Mouse (Mus musculus) CD4-positive naive resting alpha-beta T cell, adult 76 days (primary cell): ENCODE measurements around the gene Catsperz. TPM values are rescaled to one million over a fixed set of nuclear protein-coding genes. Genes with fewer than 3 reads are reported as not detected.

Source experiments
- total RNA-seq: library from RNA; stranded (reverse); gene quantifications from one replicate; pipeline ENCODE4 v1.2.4, GENCODE M21; 2023

Gene Catsperz
- total RNA-seq, result not detected

DNA sequence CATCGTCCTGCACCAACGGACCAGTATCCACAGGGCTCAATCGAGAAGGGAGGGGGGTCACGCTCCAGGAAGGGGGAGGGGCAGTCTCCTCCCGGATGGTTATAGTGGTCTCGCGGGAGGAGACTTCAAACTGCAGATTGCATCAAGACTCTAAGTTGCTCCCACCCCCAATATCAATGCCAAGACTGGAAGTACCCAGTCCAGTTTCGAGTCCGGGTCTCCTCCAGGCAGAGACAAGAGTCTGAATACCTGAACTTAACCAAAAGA lies at the start of gene Catsperz:
Catsperz (minus strand) TSS at position 74 of the 267 bp plus-strand sequence.

DNA sequence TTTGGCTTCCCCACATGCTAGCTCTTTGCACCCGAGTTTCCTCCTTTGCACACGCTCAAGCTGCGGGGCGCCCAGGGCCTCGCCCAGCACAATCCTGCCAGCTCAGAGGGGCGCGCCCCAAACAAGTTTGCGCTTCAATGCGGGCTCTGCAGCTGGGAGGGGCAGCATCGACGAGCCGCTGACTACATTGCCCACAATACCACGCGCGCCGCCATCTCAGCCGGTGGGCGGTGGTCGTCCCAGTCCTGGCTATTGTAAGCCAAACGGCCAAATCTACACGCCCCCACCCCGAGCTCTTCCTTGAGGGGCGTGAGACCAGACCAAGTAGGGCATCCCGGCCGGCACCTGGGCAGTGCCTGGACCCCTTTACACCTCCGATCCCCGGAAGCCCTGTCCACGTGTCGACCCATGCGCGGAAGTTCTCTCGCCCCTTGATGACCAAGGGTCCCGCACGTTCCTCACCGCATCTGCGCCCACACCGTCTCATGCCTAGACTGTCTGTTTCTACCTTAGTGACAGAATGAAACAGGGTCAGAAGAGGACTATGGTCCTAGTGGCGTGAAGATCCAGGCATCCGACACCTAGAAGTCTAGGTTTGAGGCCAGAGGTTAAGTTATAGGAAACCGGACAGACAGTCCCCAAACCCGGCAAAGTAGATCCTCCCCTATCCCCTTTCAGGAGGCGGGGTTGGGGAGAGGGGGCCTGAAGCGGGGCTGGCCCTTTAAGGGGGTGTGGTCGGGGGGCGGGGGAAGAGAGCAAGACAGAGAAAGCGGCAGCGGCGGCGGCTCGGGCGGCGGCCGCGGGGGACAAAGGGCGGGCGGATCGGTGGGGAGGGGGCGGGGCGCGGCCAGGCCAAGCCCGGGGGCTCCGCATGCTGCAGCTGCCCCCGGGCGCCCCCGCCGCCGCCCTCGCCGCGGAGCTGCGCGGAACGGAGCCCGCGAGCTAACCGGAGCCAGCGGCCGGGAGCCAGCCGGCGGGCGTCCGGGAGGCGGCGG lies 49.3 kb upstream of the Catsperz start, which contains the start of gene Ppp1r14b:
Ppp1r14b (plus strand) TSS at position 758 of the 995 bp plus-strand sequence.

DNA sequence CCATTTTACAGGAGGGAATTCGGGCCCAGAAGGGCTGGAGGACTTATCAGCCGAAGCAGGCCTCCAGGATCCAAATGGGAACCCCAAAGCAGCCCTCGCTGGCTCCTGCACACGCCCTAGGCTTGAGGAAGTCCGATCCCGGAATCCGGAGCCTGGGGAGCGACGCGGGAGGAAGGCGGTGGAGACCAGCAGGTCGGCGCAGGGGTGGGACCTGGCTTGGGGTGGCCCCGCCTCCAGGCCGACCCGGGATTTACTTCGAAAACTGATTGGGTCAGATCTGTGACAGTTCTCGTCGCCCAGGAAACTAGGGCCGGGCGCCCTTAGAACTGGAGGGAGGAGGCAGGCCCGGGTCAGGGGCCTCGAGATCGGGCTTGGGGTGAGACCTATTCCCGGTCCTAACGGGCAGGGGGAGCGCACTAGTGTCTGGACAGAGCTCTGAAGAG lies 17.1 kb upstream of the Catsperz start, which contains the start of gene Gpr137:
Gpr137 (minus strand) TSS at position 232 of the 443 bp plus-strand sequence.

DNA sequence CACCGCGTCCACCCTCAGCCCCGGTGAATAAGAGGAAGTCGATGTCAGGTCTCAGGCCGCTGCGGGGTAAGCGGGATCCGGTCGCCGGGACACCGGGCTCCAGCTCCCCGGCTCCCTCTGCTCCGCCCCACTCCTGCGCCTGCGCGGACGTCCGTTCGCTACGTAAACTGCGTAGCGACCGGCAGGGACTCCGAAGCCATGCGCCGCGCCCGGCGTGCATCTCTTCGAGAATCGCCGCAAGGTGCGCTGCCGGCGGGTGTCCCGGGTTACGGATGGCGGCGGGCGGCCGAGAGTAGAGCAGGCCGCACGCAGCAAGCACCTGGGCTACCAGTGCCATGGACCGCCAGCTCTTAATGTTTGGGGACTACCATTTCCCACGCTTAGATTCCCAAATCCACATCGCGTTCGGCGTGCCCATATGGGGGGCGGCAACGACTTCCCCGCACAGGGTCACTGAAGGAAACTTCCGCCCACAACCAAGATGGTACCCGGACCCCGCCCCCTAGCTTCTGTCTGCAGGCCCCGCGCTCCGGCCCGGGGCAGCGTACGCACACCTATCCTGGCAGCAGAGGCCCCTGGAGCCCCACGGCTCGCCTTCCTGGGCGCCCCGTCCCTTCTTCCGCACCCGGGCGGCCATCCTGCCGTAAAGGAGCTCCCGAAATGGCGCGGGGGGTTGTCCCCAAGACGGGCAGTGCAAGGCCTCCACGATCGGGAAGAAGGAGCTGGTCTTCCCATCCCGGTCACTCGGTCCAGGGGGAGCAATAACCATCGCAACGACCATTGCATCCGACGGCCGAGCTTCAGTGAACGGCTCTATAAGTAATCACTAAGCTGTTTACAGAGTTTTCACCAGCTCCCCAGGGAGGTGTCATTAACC lies 16.4 kb upstream of the Catsperz start, which contains the start of gene Bad:
Bad (plus strand) TSS at position 490 of the 877 bp plus-strand sequence.

DNA sequence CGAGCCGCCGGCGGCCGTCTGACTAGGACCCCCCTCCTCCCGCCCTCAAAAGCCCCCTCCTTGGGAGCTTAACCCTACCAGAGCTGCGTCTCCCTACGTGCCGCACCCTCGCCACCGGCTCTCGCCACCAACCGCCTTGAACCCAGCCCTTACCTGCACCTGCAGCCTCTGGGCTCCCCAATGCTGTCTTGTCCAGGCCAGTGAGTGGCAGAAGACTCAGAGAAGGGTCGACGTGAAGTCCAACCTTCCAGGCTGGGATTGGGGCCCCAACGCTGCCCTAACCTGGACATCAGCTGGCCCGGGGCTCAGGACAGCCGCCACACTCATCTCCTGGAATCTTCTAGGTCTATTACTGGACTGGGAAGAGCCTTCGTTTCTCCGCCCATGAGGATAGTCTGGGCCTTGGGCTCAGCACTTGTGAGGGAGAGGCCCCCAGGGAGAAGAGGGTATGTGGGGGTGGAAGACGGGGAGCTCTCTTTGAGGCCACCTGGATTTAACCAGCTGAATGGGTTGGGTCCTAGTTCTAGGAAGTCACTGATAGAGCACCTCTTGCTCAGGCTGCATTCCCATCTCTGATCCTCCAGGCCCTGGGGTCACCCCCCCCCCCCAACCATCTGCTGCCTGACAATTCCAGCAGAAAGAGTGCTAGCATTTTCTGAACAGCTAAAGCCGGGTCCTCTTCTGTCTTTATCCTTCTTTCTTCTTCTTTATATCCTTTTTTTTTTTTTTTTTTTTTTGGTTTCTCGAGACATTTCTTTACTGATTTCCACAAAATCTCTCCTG lies 9.2 kb upstream of the Catsperz start, which contains the start of gene Kcnk4:
Kcnk4 (minus strand) TSS at position 321 of the 783 bp plus-strand sequence.

DNA sequence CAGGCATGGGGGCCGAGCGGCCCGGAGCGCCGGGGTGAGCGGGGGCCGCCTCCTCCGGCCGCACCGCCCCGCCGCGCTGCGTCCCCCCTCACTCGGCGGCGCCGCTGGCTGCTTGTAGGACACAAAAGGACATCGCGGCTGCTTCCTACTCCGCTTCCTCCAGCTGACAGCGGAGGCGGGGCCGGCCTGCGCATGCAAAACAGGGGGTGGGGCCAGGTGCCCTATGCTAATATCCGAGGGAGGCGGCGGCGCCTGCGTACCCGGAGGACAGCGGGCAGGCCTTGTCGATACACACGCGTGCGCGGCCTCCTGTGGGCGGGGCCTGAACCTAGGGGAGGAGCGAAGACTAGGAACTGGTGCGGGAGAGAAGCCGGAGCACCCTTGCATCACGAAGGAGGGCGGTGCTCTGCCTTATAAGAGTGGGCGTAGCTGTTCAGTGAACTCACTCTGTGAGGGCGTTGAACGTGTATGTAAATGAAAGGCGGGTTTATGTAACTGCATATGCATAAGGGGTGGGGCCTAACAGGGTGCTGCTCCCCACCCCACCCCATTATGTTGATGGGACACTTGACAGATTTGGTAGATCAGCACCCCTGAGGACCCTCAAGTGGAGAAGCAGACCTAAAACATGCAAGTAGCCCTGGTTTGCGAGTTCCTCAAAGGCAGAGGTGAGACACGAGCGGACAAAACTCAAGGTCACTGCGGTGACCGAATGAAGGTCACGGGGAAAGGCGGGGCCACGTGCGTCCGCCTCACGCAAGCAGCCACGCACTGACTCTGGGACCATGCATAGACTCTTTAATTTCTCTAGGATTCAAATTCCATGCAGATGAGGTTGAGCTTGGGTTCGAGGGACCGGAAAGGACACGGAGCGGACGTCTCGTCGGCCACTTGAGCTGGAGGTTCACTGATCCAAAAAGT lies 3.3 kb downstream of the Catsperz start, which contains the start of gene Esrra:
Esrra (minus strand) TSS at position 167 of the 921 bp plus-strand sequence.

DNA sequence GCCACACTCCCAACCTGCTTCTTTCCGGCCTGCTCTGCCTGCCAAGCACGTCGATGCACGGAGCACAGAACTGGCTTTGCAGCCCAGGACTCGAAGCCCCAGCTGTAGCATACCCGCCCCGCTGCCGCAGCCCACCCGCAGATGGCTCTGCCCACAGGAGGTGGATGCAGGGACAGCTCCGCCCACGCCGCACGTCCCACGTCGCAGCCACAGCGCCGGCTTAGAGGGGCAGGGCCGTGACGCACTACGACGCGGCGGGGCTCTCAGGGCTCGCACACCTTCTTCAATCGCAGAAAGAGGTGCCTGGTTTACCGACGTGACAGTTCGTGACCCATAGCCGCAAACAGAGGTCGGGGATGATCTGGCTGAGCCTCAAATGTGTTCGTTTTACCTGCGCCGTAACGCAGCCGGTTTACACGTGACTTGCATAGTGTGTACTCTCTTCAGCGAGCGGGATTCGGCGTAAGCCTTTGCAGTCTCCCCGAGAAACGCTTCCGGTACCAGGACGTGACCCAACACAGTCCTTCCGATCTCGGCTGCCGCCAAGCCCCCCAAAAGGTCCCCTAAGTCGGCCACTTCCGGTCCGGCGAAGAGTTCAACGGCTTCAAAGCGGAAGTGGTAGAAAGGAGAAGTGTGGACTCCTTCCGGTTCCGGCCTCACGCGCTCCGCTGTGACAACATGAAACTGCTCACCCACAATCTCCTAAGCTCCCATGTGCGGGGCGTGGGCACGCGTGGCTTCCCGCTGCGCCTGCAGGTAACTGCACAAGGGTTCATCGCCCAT lies 15.5 kb downstream of the Catsperz start, which contains the start of the genes Trmt112 and Prdx5:
Trmt112 (plus strand) TSS at position 192 of the 783 bp plus-strand sequence.
Prdx5 (minus strand) TSS at position 600 of the 783 bp plus-strand sequence.

Other genes starting within 250 kb of the Catsperz start
- 26.8 TPM for gene Rps6ka4, start 84.7 kb downstream of the Catsperz start, total RNA-seq
- gene Ccdc88b, start 67.2 kb downstream of the Catsperz start, total RNA-seq, result 89.3 TPM
- 125 TPM for gene Trmt112, start 15.7 kb downstream of the Catsperz start, total RNA-seq
- 48.4 TPM for gene Prdx5, start 15.3 kb downstream of the Catsperz start, total RNA-seq
- 26.7 TPM for gene Esrra, start 3.6 kb downstream of the Catsperz start, total RNA-seq
- gene Kcnk4, start 9.1 kb upstream of the Catsperz start, total RNA-seq, result 1.1 TPM
- gene Bad, start 16.5 kb upstream of the Catsperz start, total RNA-seq, result 10.2 TPM
- 7.0 TPM for gene Gpr137, start 17.1 kb upstream of the Catsperz start, total RNA-seq
- 93.3 TPM for gene Ppp1r14b, start 49.6 kb upstream of the Catsperz start, total RNA-seq
- gene Plcb3, start 51.1 kb upstream of the Catsperz start, total RNA-seq, result 8.1 TPM
- gene Fkbp2, start 55.1 kb upstream of the Catsperz start, total RNA-seq, result 11.3 TPM
- gene Vegfb, start 62.3 kb upstream of the Catsperz start, total RNA-seq, result 7.7 TPM
- 28.4 TPM for gene Dnajc4, start 67.2 kb upstream of the Catsperz start, total RNA-seq
- 5.1 TPM for gene Nudt22, start 70.7 kb upstream of the Catsperz start, total RNA-seq
- gene Trpt1, start 70.8 kb upstream of the Catsperz start, total RNA-seq, result 2.1 TPM
- 143 TPM for gene Fermt3, start 94.1 kb upstream of the Catsperz start, total RNA-seq
- 91.7 TPM for gene Stip1, start 114.6 kb upstream of the Catsperz start, total RNA-seq
- 14.7 TPM for gene Macrod1, start 131.4 kb upstream of the Catsperz start, total RNA-seq
- gene Flrt1, start 180.3 kb upstream of the Catsperz start, total RNA-seq, result not detected